Mouse (Mus musculus): ENCODE data around the gene Gucy2f.
"Not testable (repeated sequence)": the region's sequence is repeated elsewhere in the genome, so short reads cannot be mapped to it uniquely, and the experiment has no call there.

Gucy2f gene

DNA sequence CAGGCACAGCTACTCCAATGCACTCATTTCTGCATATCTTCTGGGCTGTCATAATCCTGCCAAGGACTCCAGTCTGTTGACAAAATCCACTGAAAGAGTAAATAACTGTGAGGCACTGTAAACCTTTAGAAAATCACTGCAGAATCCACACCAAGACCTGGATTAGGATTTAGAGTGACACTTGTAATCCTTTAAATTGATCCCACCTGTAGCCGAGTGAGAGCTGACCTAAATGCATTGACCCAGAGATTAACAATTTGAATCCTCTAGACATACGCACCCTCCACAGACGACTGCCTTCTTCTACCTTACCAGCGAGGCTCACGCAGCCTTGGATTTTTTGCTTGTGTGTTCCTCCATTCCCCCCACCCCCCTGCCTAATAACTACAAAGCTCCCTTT, at the start of gene Gucy2f:
Gene Gucy2f (minus strand): TSS at position 101 of the 400 bp plus-strand sequence.
- DNase-seq (ENCODE audit: low read depth, low spot score) = no peak

GRCm38 (mm10) chrX:142245682-142246327, 49.1 kb upstream of the Gucy2f start:
- no peak for DNase-seq (ENCODE audit: low read depth, low spot score)

DNA sequence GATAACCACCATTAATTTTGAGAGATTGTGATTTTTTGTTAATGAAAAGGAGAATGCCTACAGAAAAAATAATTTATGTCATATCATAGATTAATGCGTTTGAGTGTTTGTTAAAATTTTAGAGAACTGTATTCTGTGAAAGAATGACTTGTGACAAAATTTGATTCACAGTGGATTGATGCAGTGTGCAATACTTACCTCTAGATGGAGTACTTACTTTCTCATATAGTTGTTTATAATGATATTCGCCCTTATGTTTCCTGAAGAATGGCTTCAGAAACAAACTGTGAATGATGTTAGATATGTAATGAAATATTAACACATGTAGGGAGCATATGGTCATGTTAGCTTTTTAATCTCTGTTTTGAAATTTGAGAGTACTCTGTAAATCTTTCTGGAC, 40.4 kb upstream of the Gucy2f start:
- DNase-seq (ENCODE audit: low read depth, low spot score) = peak; percentile 4

DNA sequence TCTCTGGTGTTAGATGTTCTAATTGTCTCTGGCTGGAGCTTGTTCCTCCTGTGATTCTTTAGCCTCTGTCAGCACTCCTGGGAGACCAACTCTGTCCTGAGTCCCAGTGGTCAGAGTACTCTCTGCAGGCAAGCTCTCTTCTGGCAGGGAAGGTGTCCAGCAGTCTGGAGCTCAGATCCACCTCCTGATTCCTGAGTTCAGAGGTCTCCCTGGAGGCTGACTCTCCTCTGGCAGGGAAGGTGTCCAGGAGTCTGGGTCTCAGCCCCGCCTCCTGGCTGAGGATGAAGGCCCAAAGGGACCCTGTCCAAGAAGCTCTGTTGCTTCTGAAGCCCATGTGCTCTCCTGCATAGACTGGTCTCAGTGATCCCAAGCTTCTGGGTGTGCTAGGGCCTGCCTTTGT, 39.4 kb upstream of the Gucy2f start:
- not testable (repeated sequence) for DNase-seq (ENCODE audit: low read depth, low spot score)

GRCm38 (mm10) chrX:142228769-142229158, 32.0 kb upstream of the Gucy2f start:
- no peak for DNase-seq (ENCODE audit: low read depth, low spot score)

- DNase-seq (ENCODE audit: low read depth, low spot score) = peak; percentile 81
Observed at GRCm38 (mm10) chrX:142228055-142228768, 31.5 kb upstream of the Gucy2f start.

GRCm38 (mm10) chrX:142227398-142228054, 30.8 kb upstream of the Gucy2f start:
- DNase-seq (ENCODE audit: low read depth, low spot score) = peak; percentile 87

GRCm38 (mm10) chrX:142226542-142226941, 29.8 kb upstream of the Gucy2f start, which contains the start of gene Nxt2:
Nxt2 (plus strand) TSS chrX:142226770.
- DNase-seq (ENCODE audit: low read depth, low spot score) = no peak

DNA sequence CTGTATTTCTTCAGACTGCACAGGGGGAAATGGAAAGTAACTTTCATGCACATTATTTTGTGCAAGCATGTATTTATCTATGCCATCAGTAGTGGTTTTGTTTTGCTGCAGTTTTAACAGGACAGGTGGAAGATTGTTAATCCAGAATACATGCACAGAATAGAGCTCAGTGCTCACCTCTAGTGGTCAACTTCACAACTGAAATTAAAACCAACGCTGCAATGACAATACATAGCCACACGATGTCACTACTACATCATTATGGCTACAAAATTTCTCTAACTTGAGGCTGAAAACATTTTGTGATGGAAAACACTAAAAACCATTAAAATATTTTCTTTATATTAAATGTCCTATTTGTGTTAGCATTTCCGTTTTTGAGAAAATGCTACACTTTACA, 3.6 kb upstream of the Gucy2f start:
- DNase-seq (ENCODE audit: low read depth, low spot score) = peak; percentile 39

DNA sequence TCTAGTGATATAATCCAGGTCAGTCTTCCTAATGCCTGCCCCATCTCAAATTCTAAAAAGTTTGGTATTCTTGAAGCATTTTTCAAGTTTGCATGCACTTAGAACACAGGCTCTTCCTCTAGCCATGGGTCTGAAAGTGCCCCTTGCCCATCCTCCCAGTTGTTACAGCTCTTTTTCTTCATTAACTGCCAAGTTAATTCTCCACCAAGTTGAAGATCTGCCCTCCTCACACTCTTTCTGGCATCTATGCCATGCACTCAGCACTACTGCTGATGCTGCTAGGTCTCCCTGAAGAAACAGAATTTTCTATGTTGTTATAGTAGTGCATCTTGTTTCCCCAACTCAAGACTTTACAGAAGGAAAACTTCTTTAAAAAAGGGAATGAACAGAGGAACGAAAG, 1.2 kb downstream of the Gucy2f start:
- no peak for DNase-seq (ENCODE audit: low read depth, low spot score)

- DNase-seq (ENCODE audit: low read depth, low spot score) = no peak
Observed at GRCm38 (mm10) chrX:142194420-142194819, 2.3 kb downstream of the Gucy2f start.

GRCm38 (mm10) chrX:142190355-142190754, 6.4 kb downstream of the Gucy2f start:
- peak; percentile 2 for DNase-seq (ENCODE audit: low read depth, low spot score)

GRCm38 (mm10) chrX:142189023-142189703, 7.6 kb downstream of the Gucy2f start:
- DNase-seq (ENCODE audit: low read depth, low spot score) = no peak

DNA sequence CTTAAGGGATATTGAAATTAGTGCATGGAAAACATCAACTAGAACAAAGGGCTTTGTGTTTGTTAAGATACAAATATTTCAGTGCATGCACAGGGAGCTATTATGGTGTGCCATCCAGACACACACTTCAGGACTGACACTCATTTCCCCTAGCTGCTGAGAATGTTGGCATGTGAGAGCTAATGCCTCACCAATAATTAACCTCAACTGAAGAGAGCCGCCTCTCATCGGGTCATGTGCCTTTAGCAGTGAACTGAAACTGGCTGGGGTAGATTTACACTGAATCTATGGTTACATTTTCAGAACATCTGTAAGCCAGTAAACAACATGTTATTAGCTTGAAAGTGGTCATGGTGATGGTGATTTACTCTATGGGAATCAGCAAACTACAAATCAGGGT, 14.7 kb downstream of the Gucy2f start:
- DNase-seq (ENCODE audit: low read depth, low spot score) = no peak

DNA sequence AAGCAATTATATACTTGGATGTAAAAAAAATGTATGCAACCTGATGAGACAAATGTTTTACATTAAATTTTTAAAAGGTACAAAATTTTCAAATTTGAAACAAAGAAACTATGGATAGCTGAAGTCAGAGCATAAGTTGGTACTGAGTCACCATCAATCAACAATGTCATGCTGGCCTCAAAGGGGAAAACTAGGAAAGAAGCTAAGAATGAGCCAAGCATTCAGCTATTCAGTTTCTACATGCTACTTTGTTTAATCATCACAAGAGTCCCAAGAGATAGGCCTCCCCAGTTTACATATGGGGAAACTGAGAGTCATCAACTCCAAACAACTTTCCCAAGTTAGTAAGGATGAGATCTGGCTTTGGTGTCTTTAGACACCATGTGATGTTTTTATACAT, 19.8 kb downstream of the Gucy2f start:
- no peak for DNase-seq (ENCODE audit: low read depth, low spot score)

- no peak for DNase-seq (ENCODE audit: low read depth, low spot score)
Observed at GRCm38 (mm10) chrX:142115779-142116178, 81.0 kb downstream of the Gucy2f start.

- DNase-seq (ENCODE audit: low read depth, low spot score) = no peak
Observed at GRCm38 (mm10) chrX:142111236-142111635, 85.5 kb downstream of the Gucy2f start.

DNA sequence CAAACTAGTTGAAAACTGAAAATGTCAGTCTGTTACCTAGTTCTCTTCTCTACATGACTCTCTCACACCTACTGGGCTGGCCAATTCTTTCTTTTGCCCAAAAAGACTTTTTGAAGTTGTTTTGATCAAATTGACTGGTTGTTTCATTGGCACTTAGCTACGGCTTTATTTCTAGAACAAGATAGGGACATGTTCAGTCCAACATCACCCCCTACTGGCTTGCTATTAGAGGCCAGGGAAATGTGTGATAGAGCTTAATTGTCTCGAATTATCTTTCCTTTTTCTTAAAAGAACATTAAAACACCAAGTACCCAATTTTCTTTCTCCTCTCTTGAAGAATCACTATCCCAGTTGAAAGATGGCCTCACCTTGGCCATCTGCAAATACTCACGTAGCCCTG, 99.8 kb downstream of the Gucy2f start:
- peak; percentile 1 for DNase-seq (ENCODE audit: low read depth, low spot score)

GRCm38 (mm10) chrX:142095579-142095978, 101.2 kb downstream of the Gucy2f start:
- DNase-seq (ENCODE audit: low read depth, low spot score) = no peak

DNA sequence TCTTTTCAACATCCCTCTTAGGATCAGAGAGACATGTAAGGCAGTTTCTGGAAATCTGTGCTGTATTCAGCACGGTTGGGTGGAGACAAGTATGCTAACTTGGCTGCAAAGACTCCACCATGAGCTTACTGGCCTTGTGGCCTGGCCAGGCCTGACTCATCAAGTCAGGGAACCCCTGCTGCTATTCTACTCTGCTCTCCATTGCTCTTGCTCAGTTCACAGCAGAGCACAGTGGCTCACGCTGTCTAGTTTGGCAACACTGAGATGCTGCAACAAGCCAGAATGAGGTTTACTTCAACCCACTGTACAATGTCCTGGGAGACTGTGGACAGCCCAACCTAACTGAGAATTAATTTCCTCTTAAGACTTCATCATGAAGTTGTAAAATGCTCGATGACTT, 134.1 kb downstream of the Gucy2f start:
- DNase-seq (ENCODE audit: low read depth, low spot score) = no peak
